ENCODE assay signal across 1 mouse cellular context in the genomic region with DNA sequence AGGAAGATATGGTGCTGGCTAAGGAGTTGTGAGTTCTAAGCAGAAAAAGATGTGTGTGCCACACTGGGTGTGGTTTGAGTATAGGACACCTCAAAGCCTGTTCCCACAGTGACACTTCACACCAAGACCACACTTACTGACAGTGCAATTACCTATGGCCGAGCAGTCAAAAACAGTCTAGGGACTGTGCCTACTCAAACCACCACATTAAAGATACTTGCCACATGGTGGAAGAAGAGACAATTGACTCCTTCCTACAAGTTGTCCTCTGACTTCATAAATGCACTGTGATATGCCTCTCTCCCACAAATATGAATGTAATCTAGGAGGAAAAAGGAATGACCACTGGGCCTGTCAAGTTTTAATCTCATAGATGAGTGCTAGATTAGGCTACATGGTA.
A peak's percentile ranks its signal among the peaks of the same experiment; 100 is the strongest.
TF ChIP-seq lines count a peak whose summit lies in the region.

No protein-coding gene starts in this region.

TF ChIP-seq in MEL, 35 proteins besides CTCF, POLR2A, EP300 and RAD21:
- no peak for TF ChIP-seq USF1 (IDR thresholded peaks at IDR 0.05; ENCODE audit: low read depth, low read length)
- 0 out of 2 replicates have a peak, but pooled peaks have one; percentile 40 for TF ChIP-seq POLR2AphosphoS2 (IDR thresholded peaks at IDR 0.05; ENCODE audit: low read length)
- TF ChIP-seq POLR2AphosphoS5 (IDR thresholded peaks at IDR 0.05; ENCODE audit: borderline replicate concordance, low read depth, low read length): no peak
- TF ChIP-seq TAL1 (IDR thresholded peaks at IDR 0.05; ENCODE audit: low read length): no peak
TF ChIP-seq in MEL: peak in this region for 1.
